Mouse (Mus musculus) C2C12 (cell line): ENCODE results near the gene Scd4.

Experiments used
- CEBPB ChIP-seq: IDR thresholded peaks from one replicate; pipeline ENCODE4 v1.6.1; 2011; ENCODE audit warnings: low read depth, mild to moderate bottlenecking, control low read depth, moderate library complexity
- CTCF ChIP-seq: IDR thresholded peaks from one replicate; pipeline ENCODE4 v1.5.1; 2011; ENCODE audit not compliant: control insufficient read depth, insufficient read depth, insufficient read length
- MAX ChIP-seq: IDR thresholded peaks from one replicate; pipeline ENCODE4 v1.6.1; 2011; ENCODE audit warnings: mild to moderate bottlenecking, control low read depth
- MYOD1 ChIP-seq: IDR thresholded peaks from one replicate; pipeline ENCODE4 v1.6.1; 2011; ENCODE audit warnings: low read depth; ENCODE audit not compliant: control insufficient read depth, insufficient read length
- MYOG ChIP-seq: IDR thresholded peaks from one replicate; pipeline ENCODE4 v1.6.1; 2011; ENCODE audit not compliant: control insufficient read depth, insufficient read length; ENCODE audit errors: extremely low read depth
- USF1 ChIP-seq: IDR thresholded peaks from one replicate; pipeline ENCODE4 v1.6.1; 2011; ENCODE audit warnings: low read depth, mild to moderate bottlenecking, control low read depth, moderate library complexity

DNA sequence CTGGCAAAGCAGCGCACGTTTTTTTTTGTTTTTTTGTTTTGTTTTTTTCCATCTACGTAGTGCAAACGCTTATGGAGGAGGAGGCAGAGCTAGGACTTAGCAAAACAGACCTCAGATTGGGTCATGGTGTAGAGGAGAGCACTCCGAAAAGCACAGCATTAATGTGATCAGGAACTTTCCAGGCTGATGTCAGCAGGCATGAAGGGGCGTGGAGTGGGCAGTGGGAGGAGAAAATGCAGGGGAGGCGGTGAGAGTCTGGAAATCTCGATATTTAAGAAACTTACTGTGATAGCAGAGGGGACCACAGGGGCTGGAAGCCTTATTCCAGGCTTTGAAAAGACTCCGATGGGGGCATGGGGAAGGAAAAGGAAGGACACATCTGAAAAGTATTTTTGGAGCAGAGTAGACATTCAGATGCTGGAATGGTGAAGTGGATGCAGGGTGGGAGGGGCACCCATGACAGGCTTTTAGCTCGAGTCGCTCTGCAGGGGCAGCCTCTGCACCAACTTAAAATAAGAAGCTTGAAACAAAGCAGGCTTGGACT is 17.9 kb upstream of the Scd4 start:
- TF ChIP-seq CTCF (no peak), MYOD1 (no peak), MYOG (no peak), USF1 (no peak), MAX (no peak), CEBPB (no peak)
